ENCODE assay signal across 7 mouse cellular contexts in genomic region chr11:78791582-78791981, GRCm38 (mm10). TPM values are rescaled to one million over a fixed set of nuclear protein-coding genes. Genes with fewer than 3 reads are reported as not detected.
DNase-seq lines count a peak whose midpoint lies in the region; ATAC-seq and TF ChIP-seq lines count a peak whose summit lies in the region.

No protein-coding gene starts in this region.

- peak overlapping the region; percentile 75 for H3K27ac ChIP-seq in forebrain, embryonic 11.5 days (ENCODE audit: low read depth, low read length)
- H3K27ac ChIP-seq in hindbrain, embryonic 16.5 days (ENCODE audit: low read depth, low read length), result 0 out of 2 replicates have a peak overlapping the region, but pooled peaks have one; percentile 37
- peak overlapping the region; percentile 48; the same call in 1 of the 2 replicates for H3K27ac ChIP-seq in limb, embryonic 13.5 days
- H3K27ac ChIP-seq in olfactory bulb, adult 2 months (ENCODE audit: insufficient read depth, low read depth, low read length), result peak overlapping the region; percentile 76

- WGBS in forebrain, embryonic 11.5 days, result 60% methylated on average over 4 of the region's 4 CpGs
- WGBS in hindbrain, embryonic 16.5 days, result 19% methylated on average over 4 of the region's 4 CpGs
- 20% methylated on average over 4 of the region's 4 CpGs for WGBS in limb, embryonic 13.5 days
- 13% methylated on average over 4 of the region's 4 CpGs for WGBS in olfactory bulb, adult 2 months

- H3K4me2 ChIP-seq in forebrain, embryonic 11.5 days (ENCODE audit: low read depth, low read length, severe bottlenecking), result no peak overlapping the region
- H3K4me2 ChIP-seq in hindbrain, embryonic 16.5 days (ENCODE audit: low read length), result no peak overlapping the region; the same call in 1 of the 2 replicates
- peak overlapping the region; percentile 3; the same call in 1 of the 2 replicates for H3K4me2 ChIP-seq in limb, embryonic 13.5 days (replicated peaks)

- no peak overlapping the region for H3ac ChIP-seq in C2C12 (ENCODE audit: control insufficient read depth, insufficient read length, low read depth)

- no peaks in the 10 kb centered on the region for H3K79me2 ChIP-seq in C2C12 (ENCODE audit: control insufficient read depth, insufficient read depth)

- no peak for TF ChIP-seq CTCF in C2C12 (IDR thresholded peaks at IDR 0.05; ENCODE audit: control insufficient read depth, insufficient read depth, insufficient read length)
- TF ChIP-seq CTCF in olfactory bulb, adult 2 months (IDR thresholded peaks at IDR 0.05; ENCODE audit: insufficient read depth, low read depth, low read length), result no peak

- H3K9me3 ChIP-seq in forebrain, embryonic 11.5 days (ENCODE audit: control insufficient read depth, low read length), result no peaks in the 10 kb centered on the region
- H3K9me3 ChIP-seq in hindbrain, embryonic 16.5 days (ENCODE audit: control insufficient read depth, low read length), result no peaks in the 10 kb centered on the region
- H3K9me3 ChIP-seq in limb, embryonic 13.5 days, result no peaks in the 10 kb centered on the region

- H3K36me3 ChIP-seq in C2C12 (ENCODE audit: control insufficient read depth, insufficient read depth), result no peaks in the 10 kb centered on the region
- H3K36me3 ChIP-seq in forebrain, embryonic 11.5 days (ENCODE audit: control insufficient read depth, insufficient read depth, low read length), result no peaks in the 10 kb centered on the region
- no peaks in the 10 kb centered on the region for H3K36me3 ChIP-seq in hindbrain, embryonic 16.5 days (ENCODE audit: control insufficient read depth, insufficient read depth, low read length)
- H3K36me3 ChIP-seq in limb, embryonic 13.5 days, result no peaks in the 10 kb centered on the region

- DNase-seq in NIH3T3 (ENCODE audit: low read depth), result peak; percentile 93
- no peak for DNase-seq in forebrain, embryonic 11.5 days (ENCODE audit: low spot score)
- DNase-seq in T-cell, adult 2 months (ENCODE audit: low spot score), result no peak

- H3K9ac ChIP-seq in forebrain, embryonic 11.5 days (ENCODE audit: low read length), result no peak overlapping the region
- H3K9ac ChIP-seq in hindbrain, embryonic 16.5 days (ENCODE audit: low read depth, low read length), result peak overlapping the region; percentile 12; the same call in 1 of the 2 replicates
- H3K9ac ChIP-seq in limb, embryonic 13.5 days, result no peak overlapping the region

- no peak for TF ChIP-seq POLR2A in olfactory bulb, adult 2 months (IDR thresholded peaks at IDR 0.05; ENCODE audit: insufficient read depth, low read depth, low read length)

- ATAC-seq in forebrain, embryonic 11.5 days (replicated peaks; ENCODE audit: low FRiP score), result no peak
- peak; percentile 54; the same call in 1 of the 2 replicates for ATAC-seq in hindbrain, embryonic 16.5 days
- no peak for ATAC-seq in limb, embryonic 13.5 days (ENCODE audit: low FRiP score, low read depth)

- H3K4me3 ChIP-seq in C2C12 (ENCODE audit: insufficient read depth, poor library complexity, severe bottlenecking), result no peak overlapping the region
- no peak overlapping the region for H3K4me3 ChIP-seq in forebrain, embryonic 11.5 days (ENCODE audit: low read depth, low read length)
- no peak overlapping the region for H3K4me3 ChIP-seq in hindbrain, embryonic 16.5 days (ENCODE audit: low read length)
- no peak overlapping the region for H3K4me3 ChIP-seq in limb, embryonic 13.5 days
- no peak overlapping the region for H3K4me3 ChIP-seq in olfactory bulb, adult 2 months (ENCODE audit: insufficient read depth, low read depth, low read length)

- peaks cover 10% of the 10 kb centered on the region for H3K4me1 ChIP-seq in forebrain, embryonic 11.5 days (replicated peaks; ENCODE audit: control insufficient read depth, insufficient read depth, low read length)
- H3K4me1 ChIP-seq in hindbrain, embryonic 16.5 days (ENCODE audit: control insufficient read depth, insufficient read depth, low read depth, low read length), result peaks cover 15% of the 10 kb centered on the region
- H3K4me1 ChIP-seq in limb, embryonic 13.5 days, result peaks cover 24% of the 10 kb centered on the region
- H3K4me1 ChIP-seq in olfactory bulb, adult 2 months (ENCODE audit: control insufficient read depth, insufficient read depth, low read length), result peaks cover 22% of the 10 kb centered on the region

- H3K27me3 ChIP-seq in C2C12 (ENCODE audit: control insufficient read depth, insufficient read depth, insufficient read length), result peaks cover 24% of the 10 kb centered on the region
- no peaks in the 10 kb centered on the region for H3K27me3 ChIP-seq in forebrain, embryonic 11.5 days (ENCODE audit: control insufficient read depth, insufficient read depth, low read length)
- H3K27me3 ChIP-seq in hindbrain, embryonic 16.5 days (replicated peaks; ENCODE audit: control insufficient read depth, insufficient read depth, low read length), result no peaks in the 10 kb centered on the region
- no peaks in the 10 kb centered on the region for H3K27me3 ChIP-seq in limb, embryonic 13.5 days

- no peaks in the 10 kb centered on the region for H3K79me3 ChIP-seq in C2C12 (ENCODE audit: low read depth)

TF ChIP-seq in C2C12, 6 proteins besides CTCF, POLR2A, EP300 and RAD21:
- TF ChIP-seq MAX (IDR thresholded peaks at IDR 0.05) (no peak), CEBPB (IDR thresholded peaks at IDR 0.05; ENCODE audit: low read depth) (peak; percentile 52)

RNA-seq across cellular contexts. Expression of gene Lyrm9, which starts 34.8 kb away (rescaled TPM):
- 23.7 TPM for polyA plus RNA-seq in C2C12 (2012; fragmentation: generic; extraction: Trizol)
- 18.6 and 23.4 TPM in 2 replicates for polyA plus RNA-seq in forebrain, embryonic 11.5 days (2014; fragmentation: Nextera tagmentation; extraction: Ambion mirVana)
- polyA plus RNA-seq in hindbrain, embryonic 16.5 days (2015; fragmentation: Nextera tagmentation; extraction: Ambion mirVana), result 36.2 and 48.4 TPM in 2 replicates
- 14.5 and 14.6 TPM in 2 replicates for polyA plus RNA-seq in limb, embryonic 13.5 days (2015; fragmentation: Nextera tagmentation; extraction: Ambion mirVana)
- not detected in 2 replicates for polyA plus RNA-seq in olfactory bulb, adult 2 months (2012; ENCODE audit: insufficient read depth, insufficient read length, low replicate concordance, missing spikeins)

RNA-seq across cellular contexts. Expression of gene Ccnq, which starts 40.1 kb away (rescaled TPM):
- polyA plus RNA-seq in C2C12 (2012; fragmentation: generic; extraction: Trizol), result 29.8 TPM
- 35.9 and 43.4 TPM in 2 replicates for polyA plus RNA-seq in forebrain, embryonic 11.5 days (2014; fragmentation: Nextera tagmentation; extraction: Ambion mirVana)
- 29.0 and 29.6 TPM in 2 replicates for polyA plus RNA-seq in hindbrain, embryonic 16.5 days (2015; fragmentation: Nextera tagmentation; extraction: Ambion mirVana)
- 41.0 and 45.2 TPM in 2 replicates for polyA plus RNA-seq in limb, embryonic 13.5 days (2015; fragmentation: Nextera tagmentation; extraction: Ambion mirVana)
- polyA plus RNA-seq in olfactory bulb, adult 2 months (2012; ENCODE audit: insufficient read depth, insufficient read length, low replicate concordance, missing spikeins), result not detected in 2 replicates

Comparison
In these comparisons a context has a peak if more than half of its experiments do, and no peak if none do; other contexts are left out.
1. RNA of gene Ccnq, which starts 40.1 kb away (polyA plus RNA-seq): 35.9 to 43.4 TPM in forebrain, embryonic 11.5 days, 41.0 to 45.2 TPM in limb, embryonic 13.5 days, 29.8 TPM in C2C12 (single experiment) and 29.0 to 29.6 TPM in hindbrain, embryonic 16.5 days; not detected in olfactory bulb, adult 2 months; every median in the first group is over 10 times any median in the second.
2. Peak in every context shown above with its lines, with median percentiles within 50 percentile points of each other: H3K27ac ChIP-seq.